Mouse (Mus musculus) heart, postnatal 0 days (tissue): ENCODE data around the gene Cd59a. TPM values are rescaled to one million over a fixed set of nuclear protein-coding genes. Genes with fewer than 3 reads are reported as not detected.

Experiments used
- ATAC-seq: fragments of 200-750 bp; cut with Nextera tagmentation; 2 replicates; pipeline ENCODE4 v1.8.0; 2017; ENCODE audit warnings: low read depth, moderate number of reproducible peaks, moderate library complexity; ENCODE audit not compliant: insufficient read depth
- DNase-seq: peaks from one replicate; pipeline ENCODE4 v3.0.0-alpha.2; 2016; ENCODE audit warnings: low spot score
- H3K27ac ChIP-seq: fragments of 300-500 bp; sonication (generic); 2 replicates; pipeline ENCODE4 v1.5.1; 2014; ENCODE audit warnings: low read depth, mild to moderate bottlenecking
- H3K27me3 ChIP-seq: fragments of 300-500 bp; sonication (generic); 2 replicates; pipeline ENCODE4 v1.6.1; 2014; ENCODE audit warnings: low read length, mixed read lengths; ENCODE audit not compliant: control insufficient read depth, insufficient read depth
- H3K36me3 ChIP-seq: fragments of 300-500 bp; sonication (generic); replicated peaks from 2 replicates; pipeline ENCODE4 v1.6.1; 2014; ENCODE audit warnings: low read length, mixed read lengths; ENCODE audit not compliant: control insufficient read depth, insufficient read depth
- H3K4me1 ChIP-seq: fragments of 300-500 bp; sonication (generic); 2 replicates; pipeline ENCODE4 v1.6.1; 2014; ENCODE audit warnings: antibody characterized with exemption; ENCODE audit not compliant: control insufficient read depth, insufficient read depth
- H3K4me2 ChIP-seq: fragments of 300-500 bp; sonication (generic); 2 replicates; pipeline ENCODE4 v1.6.1; 2014; ENCODE audit warnings: low read depth, mild to moderate bottlenecking, low read length, moderate library complexity
- H3K4me3 ChIP-seq: fragments of 300-500 bp; sonication (generic); 2 replicates; pipeline ENCODE4 v1.5.1; 2014; ENCODE audit warnings: low read depth, low read length
- H3K9ac ChIP-seq: fragments of 300-500 bp; sonication (generic); replicated peaks from 2 replicates; pipeline ENCODE4 v1.6.1; 2014; ENCODE audit warnings: low read depth, low read length, mixed read lengths
- H3K9me3 ChIP-seq: fragments of 300-500 bp; sonication (generic); replicated peaks from 2 replicates; pipeline ENCODE4 v1.6.1; 2016; ENCODE audit warnings: low read length; ENCODE audit not compliant: control insufficient read depth
- CTCF ChIP-seq: IDR thresholded peaks from 2 replicates; pipeline ENCODE4 v1.5.1; 2016; ENCODE audit warnings: antibody characterized with exemption, control low read depth, low read depth
- EP300 ChIP-seq: IDR thresholded peaks from 2 replicates; pipeline ENCODE4 v1.6.1; 2016; ENCODE audit warnings: antibody characterized with exemption, low read depth
- WGBS: fragments of 180-500 bp; shearing (Covaris S2); extraction: QIAGEN DNeasy Blood & Tissue Kit; methylation state at CpG from one replicate; pipeline ENCODE4 v1.1.7; 2014; 5-methylcytosine and 5-hydroxymethylcytosine counted together
- polyA plus RNA-seq: library from polyadenylated mRNA; unstranded; fragments of >200 nt; fragmentation: Nextera tagmentation; extraction: Ambion mirVana; gene quantifications from 2 replicates; pipeline ENCODE4 v1.2.1, GENCODE M21; 2015
- total RNA-seq: library from RNA; depleted of rRNA; stranded (reverse); fragments of >200 nt; gene quantifications from 2 replicates; pipeline ENCODE4 v1.2.3, GENCODE M21; 2014; ENCODE audit warnings: low replicate concordance; rRNA removed

The Cd59a gene
- total and polyA plus RNA-seq, 2 experiments from 2014 or later = 40.6 to 96.5 TPM

DNA sequence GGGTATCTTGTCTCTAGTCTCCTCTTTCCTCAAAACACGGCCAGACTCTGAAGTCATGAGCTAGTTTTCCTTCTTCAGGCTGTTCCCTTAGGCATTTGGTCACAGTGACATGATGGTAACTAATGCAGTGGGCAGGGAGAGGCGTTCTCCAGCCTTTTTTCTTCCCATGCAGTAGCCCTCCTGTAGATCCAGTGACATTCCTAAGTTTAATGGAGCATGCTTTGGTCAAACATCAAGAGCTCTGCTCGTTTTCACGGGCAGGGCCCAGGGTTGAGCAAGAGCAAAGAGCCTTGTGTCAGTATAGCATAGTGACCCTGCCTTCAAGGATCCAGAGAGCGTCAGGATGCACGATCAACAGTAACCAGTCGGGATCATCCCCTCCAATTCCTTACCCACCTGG, 67.8 kb downstream of the Cd59a start:
- Histone ChIP-seq H3K36me3 (no peaks in the 10 kb centered on the region), H3K9me3 (no peaks in the 10 kb centered on the region), H3K4me2 (no peak overlapping the region), H3K4me1 (no peaks in the 10 kb centered on the region), H3K4me3 (no peak overlapping the region), H3K27me3 (no peaks in the 10 kb centered on the region), H3K27ac (no peak overlapping the region), H3K9ac (no peak overlapping the region)
- ATAC-seq (no peak), DNase-seq (no peak)
- TF ChIP-seq EP300 = no peak
- TF ChIP-seq CTCF = no peak
- WGBS = 81% methylated on average over 7 of the region's 7 CpGs

DNA sequence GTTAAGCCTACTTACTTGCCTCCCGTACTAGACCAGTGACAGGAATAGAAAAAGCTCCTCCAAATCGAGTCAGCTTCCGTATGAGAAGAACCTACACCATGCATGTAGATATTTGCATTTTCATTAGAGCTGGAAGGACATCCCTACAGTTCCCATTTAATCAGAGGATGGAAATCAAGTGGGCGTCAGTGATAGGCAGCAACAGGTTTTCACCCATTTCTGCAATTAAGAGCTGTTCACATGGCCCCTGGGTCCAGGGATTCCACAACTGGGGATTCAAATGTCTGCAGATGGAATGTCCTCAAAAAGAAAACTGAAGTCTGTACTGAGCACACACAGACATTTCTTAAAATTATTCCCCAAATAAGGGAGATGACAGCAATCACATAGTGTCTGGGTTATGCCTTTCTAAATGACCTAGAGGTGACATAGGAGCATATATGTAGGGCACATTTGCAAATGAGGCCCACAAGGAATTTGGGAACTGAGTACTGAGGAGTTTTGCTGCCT, 68.4 kb downstream of the Cd59a start:
- 81% methylated on average over 4 of the region's 4 CpGs for WGBS
- TF ChIP-seq CTCF (no peak), EP300 (no peak)
- ATAC-seq (no peak), DNase-seq (no peak)
- Histone ChIP-seq H3K9ac (no peak overlapping the region), H3K4me3 (no peak overlapping the region), H3K27me3 (no peaks in the 10 kb centered on the region), H3K4me2 (no peak overlapping the region), H3K4me1 (no peaks in the 10 kb centered on the region), H3K9me3 (no peaks in the 10 kb centered on the region), H3K27ac (no peak overlapping the region), H3K36me3 (no peaks in the 10 kb centered on the region)

Other genes with a start within 250 kb of the Cd59a start
- gene Lmo2, start 137.8 kb upstream of the Cd59a start, total RNA-seq = 5.7 and 11.9 TPM in 2 replicates
- gene Lmo2, start 137.8 kb upstream of the Cd59a start, polyA plus RNA-seq = 12.3 and 13.4 TPM in 2 replicates
- 48.8 and 58.1 TPM in 2 replicates for gene Fbxo3, start 68.1 kb upstream of the Cd59a start, total RNA-seq
- 40.7 and 43.1 TPM in 2 replicates for gene Fbxo3, start 68.1 kb upstream of the Cd59a start, polyA plus RNA-seq
- gene 4931422A03Rik, start 67.4 kb upstream of the Cd59a start, total RNA-seq = not detected in 2 replicates
- gene 4931422A03Rik, start 67.4 kb upstream of the Cd59a start, polyA plus RNA-seq = 0.93 and 1.1 TPM in 2 replicates
- gene Gm10912, start 30.0 kb upstream of the Cd59a start, total RNA-seq = not detected in 2 replicates
- 0.07 TPM in 1 of 2 replicates, not detected in the other for gene Gm10912, start 30.0 kb upstream of the Cd59a start, polyA plus RNA-seq
- not detected in 2 replicates for gene Gm10799, start 27.3 kb upstream of the Cd59a start, total RNA-seq
- not detected in 2 replicates for gene Gm10799, start 27.3 kb upstream of the Cd59a start, polyA plus RNA-seq
- 1.1 and 4.2 TPM in 2 replicates for gene Cd59b, start 26.0 kb upstream of the Cd59a start, total RNA-seq
- 1.6 and 2.8 TPM in 2 replicates for gene Cd59b, start 26.0 kb upstream of the Cd59a start, polyA plus RNA-seq
- not detected in 2 replicates for gene A930018P22Rik, start 27.0 kb downstream of the Cd59a start, total RNA-seq
- gene A930018P22Rik, start 27.0 kb downstream of the Cd59a start, polyA plus RNA-seq = 0.42 and 0.58 TPM in 2 replicates